Mouse (Mus musculus): ENCODE data around the gene Ric8b.

The Ric8b gene

GRCm38 (mm10) chr10:85054876-85055275 lies 137.5 kb downstream of the Ric8b start:
- peak; percentile 87 for DNase-seq (ENCODE audit: low read depth, low spot score)

Data from R1 (cell line).